Mouse (Mus musculus) leukemia stem cell, adult 10-12 weeks (primary cell): Measurements from ENCODE around the gene Grk3. TPM values are rescaled to one million over a fixed set of nuclear protein-coding genes. Genes with fewer than 3 reads are reported as not detected.

Experiments used
- polyA plus RNA-seq: library from polyadenylated mRNA; stranded (reverse); fragments of >175 nt; gene quantifications from 2 replicates; pipeline ENCODE4 v1.2.3, GENCODE M21; 2012; ENCODE audit warnings: low replicate concordance

Gene Grk3
- polyA plus RNA-seq: 0.76 and 0.87 TPM in 2 replicates

DNA sequence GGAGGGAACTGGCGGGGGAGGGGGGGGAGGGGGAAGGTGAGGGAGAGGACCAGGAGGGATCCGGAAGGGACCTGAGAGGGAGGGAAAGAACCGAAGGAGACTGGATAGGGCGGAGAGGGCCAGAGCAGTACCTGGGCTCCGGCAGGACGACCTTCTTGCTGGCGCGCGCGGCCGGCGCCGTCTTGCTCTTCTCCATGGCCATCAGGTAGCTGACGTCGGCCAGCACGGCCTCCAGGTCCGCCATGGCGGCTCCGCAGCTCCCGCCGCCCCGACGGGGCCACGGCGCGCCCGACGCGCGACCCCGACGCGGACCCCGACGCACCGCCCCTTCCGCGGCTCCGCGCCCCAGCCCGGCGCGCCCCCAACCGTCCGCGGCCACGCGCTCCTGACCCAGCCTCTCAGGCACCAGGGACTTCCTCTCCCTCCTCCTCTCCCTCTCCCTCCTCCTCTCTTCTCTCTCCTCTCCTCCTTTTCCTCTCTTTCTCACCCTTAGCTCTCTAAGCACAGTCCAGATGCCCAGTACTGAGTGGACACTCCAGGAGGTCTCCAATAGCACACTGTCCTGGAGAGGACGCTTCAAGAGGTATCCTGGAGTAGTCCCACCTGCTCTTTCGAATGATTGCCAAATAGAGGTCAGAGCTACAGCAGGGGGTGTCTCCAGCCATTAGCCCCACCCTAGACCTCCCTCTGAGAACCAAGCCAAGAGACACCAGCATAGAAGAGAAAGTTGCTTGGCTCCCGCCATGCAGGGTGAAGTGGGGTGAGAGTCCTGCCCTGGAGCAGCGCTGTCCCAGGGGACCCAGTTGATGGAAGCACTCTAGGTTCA lies at the start of gene Grk3:
Gene Grk3 (minus strand): TSS at position 556 of the 826 bp plus-strand sequence.

DNA sequence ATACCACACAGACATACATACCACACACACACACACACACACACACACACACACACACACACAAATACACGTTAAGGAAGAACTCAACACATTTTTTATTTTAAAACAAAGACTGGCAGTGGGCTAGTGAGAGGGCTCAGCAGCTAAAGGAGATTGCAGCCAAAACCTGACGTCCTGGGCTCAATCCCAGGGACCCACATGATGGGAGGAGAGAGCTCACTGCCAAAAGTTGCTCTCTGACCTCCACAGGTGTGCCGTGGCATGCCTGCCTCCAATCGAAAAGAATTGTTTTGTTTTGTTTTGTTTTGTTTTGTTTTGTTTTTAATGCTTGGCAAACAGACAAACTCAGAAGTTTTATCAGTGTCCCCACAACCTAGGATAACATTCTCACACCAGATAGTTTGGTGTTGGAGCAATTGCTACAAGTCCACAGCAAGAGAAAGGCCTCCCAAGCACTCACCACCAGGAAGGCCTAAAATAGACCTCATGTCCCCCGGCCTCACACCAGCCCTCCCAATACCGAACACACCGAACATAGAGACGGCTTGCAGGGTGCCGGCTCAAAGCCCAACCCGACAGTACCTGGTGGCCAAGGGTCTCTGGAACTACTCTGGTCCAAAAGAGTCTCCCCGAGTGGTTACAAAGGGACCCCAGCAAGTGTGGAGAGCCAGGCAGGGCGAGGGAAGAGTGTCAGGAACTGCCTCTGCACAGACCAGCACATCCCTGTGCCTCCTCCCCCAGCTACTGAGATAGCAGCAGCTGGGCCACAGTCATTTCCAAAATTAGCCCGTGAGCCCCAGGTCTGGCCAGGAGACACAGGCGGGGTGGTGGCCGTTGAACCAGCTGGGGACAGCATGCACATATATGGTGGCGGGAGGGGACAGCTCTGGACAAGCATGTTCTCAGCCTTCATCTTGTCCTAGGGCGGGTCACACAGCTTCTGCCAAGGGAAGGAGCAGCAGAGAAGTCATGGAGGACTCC lies 119.6 kb downstream of the Grk3 start, which contains the start of gene Myo18b:
Gene Myo18b (minus strand): TSS at position 689 of the 981 bp plus-strand sequence.

Other genes starting within 250 kb of the Grk3 start
- gene Myo18b, start 119.4 kb downstream of the Grk3 start, polyA plus RNA-seq: 0.67 and 1.1 TPM in 2 replicates
- gene Crybb2, start 54.3 kb upstream of the Grk3 start, polyA plus RNA-seq: not detected in 2 replicates
- 3.0 and 8.5 TPM in 2 replicates for gene Crybb3, start 65.8 kb upstream of the Grk3 start, polyA plus RNA-seq
- gene 2900026A02Rik, start 205.4 kb upstream of the Grk3 start, polyA plus RNA-seq: 3.7 and 5.1 TPM in 2 replicates
- gene Tmem211, start 211.1 kb upstream of the Grk3 start, polyA plus RNA-seq: not detected in 2 replicates